Mouse (Mus musculus) brain, embryonic 14.5 days (tissue): ENCODE measurements at regions not wholly inside any gene's neighbourhood (a gene's known extent, or its start where the extent isn't known, plus 50 kb on each side); places are given as distances from the start of the nearest gene placed in this dataset.

Experiments
- DNase-seq: peaks from one replicate; pipeline ENCODE4 v3.0.0-alpha.2; 2011; ENCODE audit warnings: low read depth
- CTCF ChIP-seq: fragments of 200-500 bp; IDR thresholded peaks from 2 replicates; pipeline ENCODE4 v1.5.1; 2012; ENCODE audit warnings: inconsistent platforms, mild to moderate bottlenecking, moderate library complexity, borderline replicate concordance; ENCODE audit not compliant: insufficient read depth, insufficient read length; ENCODE audit errors: extremely low read depth
- POLR2A ChIP-seq: fragments of 200-500 bp; IDR thresholded peaks from 2 replicates; pipeline ENCODE4 v1.6.1; 2012; ENCODE audit warnings: mild to moderate bottlenecking, inconsistent platforms, borderline replicate concordance; ENCODE audit not compliant: poor library complexity, insufficient read depth, insufficient read length, severe bottlenecking; ENCODE audit errors: extremely low read depth

- DNase-seq, result peak; percentile 72
- TF ChIP-seq POLR2A (no peak), CTCF (no peak)
Observed at GRCm38 (mm10) chr11:31769804-31770654, 98.3 kb upstream of the Bod1 start.

- peak; percentile 55 for DNase-seq
Observed at GRCm38 (mm10) chr11:31770881-31771280, 99.2 kb upstream of the Bod1 start.

DNA sequence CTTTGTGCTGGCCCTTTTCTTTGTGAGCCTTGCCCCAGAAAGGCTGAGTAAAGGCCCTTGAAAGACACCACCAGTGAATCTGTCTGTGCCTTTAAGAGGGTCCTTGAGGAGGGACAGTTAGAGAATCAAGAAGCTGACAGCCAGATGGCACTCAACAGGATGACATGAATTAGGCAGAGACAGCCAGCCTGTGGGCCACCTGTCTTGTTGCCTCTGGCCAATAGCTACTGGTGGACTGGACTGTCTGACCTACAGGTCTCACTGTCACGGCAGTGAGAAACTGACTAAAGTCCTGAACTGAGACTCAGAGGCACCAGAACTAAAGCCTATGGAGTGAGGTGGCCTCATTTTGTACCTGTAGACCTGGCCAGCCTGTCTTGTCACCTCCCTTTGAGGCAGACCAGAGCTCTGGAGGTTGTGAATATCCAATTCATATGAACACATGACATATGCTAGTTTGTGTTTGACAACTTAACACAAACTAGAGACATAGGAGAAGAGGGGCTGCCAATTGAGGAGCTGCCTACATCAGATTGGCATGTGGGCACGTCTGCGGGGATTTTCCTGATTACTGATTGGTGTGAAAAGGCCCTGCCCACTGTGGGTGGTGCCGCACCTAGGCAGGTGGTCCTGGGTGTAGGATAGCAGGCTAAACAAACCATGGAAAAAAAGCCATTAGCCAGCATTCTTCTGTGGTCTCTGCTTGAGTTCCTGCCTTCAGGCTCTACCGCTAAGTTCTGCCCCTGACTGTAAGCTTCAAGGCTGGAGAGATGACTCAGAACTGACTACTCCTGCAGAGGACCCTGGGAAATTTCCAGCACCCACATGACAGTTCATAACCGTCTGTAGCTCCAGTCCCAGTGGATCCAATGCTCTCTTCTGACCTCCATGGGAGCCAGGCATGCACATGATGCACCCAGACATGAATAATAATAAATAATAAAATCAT, 100.1 kb upstream of the Bod1 start:
- DNase-seq, result no peak
- TF ChIP-seq POLR2A, result no peak
- no peak for TF ChIP-seq CTCF

More at GRCm38 (mm10) chr11:31770881-31771280, 99.2 kb upstream of the Bod1 start:
- TF ChIP-seq CTCF (no peak), POLR2A (no peak)

- DNase-seq, result no peak
- TF ChIP-seq CTCF (no peak), POLR2A (no peak)
Observed at GRCm38 (mm10) chr11:31777531-31777930, 94.5 kb upstream of the Cpeb4 start.

GRCm38 (mm10) chr11:31778766-31779165, 93.2 kb upstream of the Cpeb4 start:
- TF ChIP-seq POLR2A (no peak), CTCF (no peak)
- no peak for DNase-seq

DNA sequence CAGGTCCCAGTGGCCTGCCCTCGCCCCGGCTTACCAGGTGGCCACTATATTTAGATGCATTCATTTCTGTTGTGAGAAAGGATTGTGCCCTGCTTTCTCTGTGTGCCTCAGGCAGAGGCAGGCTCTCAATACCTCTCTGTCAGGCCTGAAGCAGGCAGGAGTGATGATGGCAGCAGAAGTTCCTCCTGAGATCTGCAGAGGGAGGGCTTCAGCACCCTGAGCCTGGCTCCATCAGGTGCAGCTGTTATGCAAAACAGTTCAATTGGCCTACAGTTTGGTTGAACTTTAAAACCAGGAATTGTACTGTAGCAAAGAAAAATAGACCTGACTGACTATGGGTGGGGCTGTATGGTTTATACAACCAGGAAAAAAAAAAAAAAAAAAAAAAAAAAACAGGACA, 92.7 kb upstream of the Cpeb4 start:
- TF ChIP-seq CTCF, result no peak
- TF ChIP-seq POLR2A, result no peak
- DNase-seq, result no peak

DNA sequence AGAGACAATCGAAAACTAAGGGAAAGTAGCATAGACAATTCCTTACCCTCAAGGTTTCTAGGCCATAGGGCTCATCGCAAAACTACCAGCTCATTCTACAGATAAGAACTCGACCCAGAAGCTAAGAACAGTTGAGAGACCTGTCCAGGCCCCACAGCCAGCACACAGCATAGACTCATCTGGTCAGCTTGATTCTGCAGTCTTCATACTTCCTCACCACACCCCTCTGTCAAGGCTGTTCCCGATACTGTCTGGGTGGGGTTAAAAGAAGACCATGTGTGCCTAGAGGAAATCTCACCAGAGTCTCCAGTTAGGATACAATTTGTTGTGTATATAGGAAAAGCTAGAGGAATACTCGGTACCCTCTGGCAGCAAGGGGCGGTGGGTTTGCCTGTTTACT, 91.0 kb upstream of the Cpeb4 start:
- TF ChIP-seq POLR2A, result no peak
- no peak for TF ChIP-seq CTCF
- no peak for DNase-seq

- TF ChIP-seq CTCF (no peak), POLR2A (no peak)
- DNase-seq, result no peak
Observed at GRCm38 (mm10) chr11:31781605-31782004, 90.4 kb upstream of the Cpeb4 start.

GRCm38 (mm10) chr11:31783506-31784063, 88.4 kb upstream of the Cpeb4 start:
- DNase-seq, result no peak
- TF ChIP-seq POLR2A, result no peak
- TF ChIP-seq CTCF, result no peak

DNA sequence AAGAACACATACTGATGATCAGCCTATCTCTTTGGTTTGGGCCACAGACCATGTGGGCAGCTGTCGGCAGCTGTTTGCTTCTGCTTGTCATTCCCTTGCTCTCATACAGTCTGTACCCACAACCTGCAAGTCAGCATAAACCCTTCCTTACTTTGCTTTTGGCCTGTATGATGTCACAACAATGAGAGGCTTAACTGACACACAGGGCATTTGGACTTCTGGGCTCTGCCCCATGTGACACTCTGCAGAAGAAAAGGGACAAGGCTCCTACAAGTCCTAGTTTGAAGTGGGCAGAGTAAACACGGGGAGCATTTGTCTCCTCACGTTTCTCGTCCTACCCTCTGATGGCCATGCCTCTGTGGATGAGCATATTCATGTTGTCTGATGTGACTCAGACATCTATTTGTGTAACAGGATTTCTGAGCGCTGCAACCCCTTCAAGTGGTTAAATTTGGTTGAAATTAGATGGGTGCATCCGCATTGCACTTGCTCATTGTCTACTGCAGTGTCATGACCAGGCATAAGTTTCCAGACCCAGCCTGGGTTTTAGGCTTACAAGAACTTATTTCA, 87.6 kb upstream of the Cpeb4 start:
- TF ChIP-seq CTCF, result no peak
- no peak for TF ChIP-seq POLR2A
- DNase-seq, result no peak

- no peak for DNase-seq
- no peak for TF ChIP-seq CTCF
- no peak for TF ChIP-seq POLR2A
Observed at GRCm38 (mm10) chr11:31785160-31785559, 86.9 kb upstream of the Cpeb4 start.
